Mouse (Mus musculus) embryo, embryonic 10.5 days (tissue): ENCODE data around the gene Lrrc38.

Source experiments
- DNase-seq: peaks from one replicate; pipeline ENCODE4 v3.0.0-alpha.2; 2015; ENCODE audit warnings: low spot score

Gene Lrrc38

DNA sequence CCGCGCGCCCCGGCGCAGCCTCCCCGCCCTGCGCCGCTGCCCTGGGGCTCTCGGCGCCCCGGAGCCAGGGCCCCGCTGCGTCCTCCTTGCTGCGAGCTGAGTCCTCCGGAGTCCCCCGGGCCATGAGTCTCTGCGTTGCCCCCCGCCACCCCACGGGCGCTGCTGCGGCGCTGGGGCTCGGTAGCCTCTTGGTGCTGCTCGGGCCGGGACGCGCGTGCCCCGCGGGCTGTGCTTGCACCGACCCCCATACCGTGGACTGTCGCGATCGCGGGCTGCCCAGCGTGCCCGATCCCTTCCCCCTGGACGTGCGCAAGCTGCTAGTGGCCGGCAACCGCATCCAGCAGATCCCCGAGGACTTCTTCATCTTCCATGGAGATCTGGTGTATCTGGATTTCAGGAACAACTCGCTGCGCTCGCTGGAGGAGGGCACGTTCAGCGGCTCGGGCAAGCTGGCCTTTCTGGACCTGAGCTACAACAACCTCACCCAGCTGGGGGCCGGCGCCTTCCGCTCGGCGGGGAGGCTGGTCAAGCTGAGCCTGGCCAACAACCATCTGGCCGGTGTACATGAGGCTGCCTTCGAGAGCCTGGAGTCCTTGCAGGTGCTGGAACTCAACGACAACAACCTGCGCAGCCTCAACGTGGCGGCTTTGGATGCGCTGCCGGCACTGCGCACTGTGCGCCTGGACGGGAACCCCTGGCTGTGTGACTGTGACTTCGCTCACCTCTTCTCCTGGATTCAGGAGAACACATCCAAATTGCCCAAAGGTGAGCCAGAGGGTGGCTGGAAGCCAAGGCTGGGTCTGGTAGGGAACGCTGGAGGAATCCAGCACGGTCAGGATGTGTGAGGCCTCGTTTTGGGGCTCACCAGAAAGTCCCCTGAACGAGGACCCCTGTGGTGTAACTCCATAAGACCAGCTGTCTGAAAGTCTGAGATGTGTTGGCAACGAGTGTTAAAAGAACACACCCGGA is 774 bp downstream of the Lrrc38 start:
- peak; percentile 25 for DNase-seq

DNA sequence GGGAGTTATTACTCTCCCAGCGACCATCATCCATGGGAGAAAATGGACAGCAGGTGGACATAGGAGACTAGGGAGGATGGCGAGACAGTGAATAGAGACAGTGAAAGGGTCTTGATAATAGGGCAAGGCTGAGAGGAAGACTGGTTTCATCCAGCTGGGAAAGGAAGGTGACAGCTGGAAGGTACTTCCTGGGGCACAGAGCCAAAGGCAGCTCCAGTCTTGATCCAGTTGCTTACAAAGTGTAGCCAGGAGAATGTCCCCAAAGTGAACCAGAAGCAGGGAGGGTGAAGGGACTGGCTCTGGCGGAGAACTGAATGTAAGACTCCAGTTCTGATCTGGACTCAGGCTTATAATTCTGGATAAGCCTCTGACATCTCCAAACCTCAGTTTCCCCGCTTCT is 2.7 kb downstream of the Lrrc38 start:
- DNase-seq: no peak

DNA sequence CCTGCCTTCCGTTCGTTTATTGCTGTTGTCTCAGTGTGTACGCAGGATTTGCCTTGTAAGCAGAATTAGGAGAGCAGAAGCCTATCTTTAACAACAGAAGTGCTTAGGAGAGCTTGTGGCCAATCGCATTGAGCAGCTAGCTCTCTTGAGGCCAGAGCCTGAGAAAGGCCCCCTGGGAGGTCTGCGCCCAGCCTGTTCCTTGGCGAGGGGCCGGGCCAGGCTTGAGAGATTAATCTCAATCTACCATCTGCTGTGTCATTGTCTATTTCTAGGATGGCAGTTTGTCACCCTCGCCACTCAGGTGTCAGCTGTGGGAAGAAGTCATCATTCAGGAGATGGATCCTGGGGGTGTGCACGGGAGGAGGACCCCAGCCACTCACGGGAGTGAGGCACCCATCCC is 12.0 kb downstream of the Lrrc38 start:
- no peak for DNase-seq

DNA sequence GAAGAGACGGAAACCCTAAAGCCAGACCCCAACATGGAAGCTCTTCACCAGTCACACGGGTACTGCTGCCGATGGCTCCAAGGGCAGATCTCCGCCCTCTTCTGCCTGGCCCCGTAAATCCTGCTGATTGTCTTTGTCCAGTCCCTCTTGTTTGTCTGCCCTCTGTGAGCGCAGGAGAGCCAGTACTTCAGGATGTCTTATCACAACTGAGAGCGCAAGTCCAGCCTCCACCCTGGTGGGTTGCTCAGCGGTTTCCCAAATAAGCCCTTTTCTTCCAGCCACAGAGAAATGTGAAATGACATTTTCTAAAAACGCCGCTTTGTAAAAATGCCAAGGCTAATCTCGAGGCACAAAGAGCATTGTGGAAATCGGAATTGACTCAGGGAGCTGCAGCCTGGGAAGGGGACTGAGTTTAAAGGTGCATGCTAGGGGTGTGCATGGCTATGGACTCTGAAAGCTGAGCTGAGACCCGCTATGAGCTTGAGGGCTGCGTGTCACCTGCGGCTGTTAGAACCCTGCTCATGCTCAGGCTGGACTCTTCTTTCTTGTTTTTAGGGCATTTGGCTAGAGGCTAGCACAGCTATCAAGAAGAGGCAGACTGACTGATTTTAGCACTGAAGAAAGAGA is 17.0 kb downstream of the Lrrc38 start:
- peak; percentile 18 for DNase-seq

DNA sequence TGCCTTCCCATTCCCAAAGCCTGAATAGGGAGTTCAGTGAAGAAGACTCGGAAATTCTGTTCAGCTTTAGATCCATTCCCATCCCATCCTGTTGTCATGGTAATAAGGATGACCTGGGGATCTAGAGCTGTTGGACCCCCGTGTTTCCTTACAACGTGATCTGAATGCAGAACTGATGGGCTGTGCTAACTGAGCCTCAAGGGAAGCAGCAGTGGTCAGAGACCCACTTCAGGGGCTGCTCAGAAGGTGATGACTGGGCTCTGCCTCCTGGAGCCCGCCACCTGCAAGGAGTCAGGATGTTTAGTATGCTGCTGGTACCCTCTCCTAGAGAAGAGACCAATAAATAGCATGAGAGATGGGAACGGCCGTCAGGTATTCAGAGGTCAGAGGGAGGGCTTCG is 29.9 kb downstream of the Lrrc38 start:
- DNase-seq: peak; percentile 68

DNA sequence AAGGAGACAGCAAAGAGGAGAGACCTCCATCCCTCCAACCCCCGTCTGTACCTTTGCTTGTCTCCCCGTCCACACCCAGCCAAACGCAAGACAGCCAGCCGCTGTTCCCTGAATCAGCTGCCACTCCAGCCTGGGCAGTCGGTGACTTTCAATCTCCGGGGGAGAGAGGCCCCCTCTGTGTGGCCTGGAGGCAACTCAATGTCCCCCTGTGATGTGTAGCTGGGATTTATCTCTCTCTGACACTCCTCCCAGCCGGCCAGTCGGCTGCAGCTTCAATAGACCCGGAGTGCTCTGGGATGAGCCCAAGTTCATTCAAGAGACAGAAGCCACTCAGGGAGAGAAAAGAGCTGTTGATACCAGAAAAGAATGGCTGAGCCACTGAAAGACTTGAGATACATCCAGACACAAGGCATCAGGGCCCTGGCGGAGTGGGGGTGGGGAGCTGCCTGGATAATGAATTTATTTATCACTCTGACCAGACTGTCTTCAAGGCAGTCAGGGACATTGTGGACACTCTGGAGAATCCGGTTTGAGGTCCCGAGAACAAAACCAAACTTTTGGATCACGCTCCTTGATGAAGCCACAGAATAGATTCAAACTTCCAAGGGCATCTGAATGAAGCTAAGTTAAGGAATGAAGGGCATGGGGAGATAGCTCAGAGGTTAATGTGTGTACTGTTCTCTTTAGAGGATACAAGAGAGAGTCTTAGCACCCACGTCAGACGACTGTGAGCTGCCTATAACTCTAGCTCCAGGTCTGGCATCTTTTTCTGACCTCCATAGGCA is 30.6 kb downstream of the Lrrc38 start:
- DNase-seq: peak; percentile 72

DNA sequence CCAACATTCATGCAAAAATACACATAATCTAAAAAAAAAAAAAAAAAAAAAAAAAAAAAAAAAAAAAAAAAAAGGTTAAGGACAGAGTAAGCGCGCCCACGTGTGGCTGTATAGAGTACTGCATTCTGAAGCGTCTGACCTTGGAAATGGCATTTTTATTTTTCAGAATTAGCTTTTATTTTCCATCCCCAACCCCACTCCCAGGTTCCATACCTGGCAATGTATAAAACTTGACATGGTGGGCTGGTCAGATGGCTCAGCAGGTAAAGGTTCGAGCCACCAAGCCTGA is 31.1 kb downstream of the Lrrc38 start:
- DNase-seq: peak; percentile 72

DNA sequence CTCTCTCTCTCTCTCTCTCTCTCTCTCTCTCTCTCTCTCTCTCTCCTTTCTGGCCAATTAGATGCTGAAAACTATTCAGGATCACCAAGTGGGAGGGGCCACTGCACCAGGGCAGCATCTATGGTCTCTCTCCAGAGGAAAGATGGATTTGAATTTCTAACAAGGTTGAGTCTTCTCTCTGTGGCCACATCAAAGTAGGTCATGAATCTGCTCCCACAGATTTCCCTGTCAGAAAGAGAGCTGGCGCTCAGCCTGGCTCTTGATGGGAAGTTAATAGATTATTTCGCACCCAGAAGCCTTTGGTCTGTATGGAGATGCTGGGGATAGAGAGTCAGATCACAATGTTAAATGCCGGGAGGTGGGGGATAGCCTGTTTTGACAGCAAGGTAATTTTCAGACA is 32.6 kb downstream of the Lrrc38 start:
- DNase-seq: no peak

DNA sequence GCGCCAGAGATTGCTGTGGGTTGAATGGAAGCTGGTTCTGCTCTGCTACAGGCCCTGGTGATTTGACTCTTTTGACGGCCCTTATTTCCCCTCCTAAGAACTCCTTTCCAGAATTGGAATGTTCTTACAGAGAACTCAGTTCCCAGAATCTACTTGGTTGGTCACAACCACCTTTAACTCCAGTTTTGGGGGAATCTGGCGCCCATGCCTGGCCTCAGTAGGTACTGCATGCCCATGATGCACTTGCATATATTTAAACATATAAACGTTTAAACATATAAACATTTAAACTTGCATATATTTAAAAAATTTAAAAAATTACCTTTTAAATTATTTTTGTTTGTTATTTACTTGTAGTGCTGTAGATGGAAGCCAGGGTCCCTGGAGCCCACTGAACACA is 34.1 kb downstream of the Lrrc38 start:
- DNase-seq: peak; percentile 37

DNA sequence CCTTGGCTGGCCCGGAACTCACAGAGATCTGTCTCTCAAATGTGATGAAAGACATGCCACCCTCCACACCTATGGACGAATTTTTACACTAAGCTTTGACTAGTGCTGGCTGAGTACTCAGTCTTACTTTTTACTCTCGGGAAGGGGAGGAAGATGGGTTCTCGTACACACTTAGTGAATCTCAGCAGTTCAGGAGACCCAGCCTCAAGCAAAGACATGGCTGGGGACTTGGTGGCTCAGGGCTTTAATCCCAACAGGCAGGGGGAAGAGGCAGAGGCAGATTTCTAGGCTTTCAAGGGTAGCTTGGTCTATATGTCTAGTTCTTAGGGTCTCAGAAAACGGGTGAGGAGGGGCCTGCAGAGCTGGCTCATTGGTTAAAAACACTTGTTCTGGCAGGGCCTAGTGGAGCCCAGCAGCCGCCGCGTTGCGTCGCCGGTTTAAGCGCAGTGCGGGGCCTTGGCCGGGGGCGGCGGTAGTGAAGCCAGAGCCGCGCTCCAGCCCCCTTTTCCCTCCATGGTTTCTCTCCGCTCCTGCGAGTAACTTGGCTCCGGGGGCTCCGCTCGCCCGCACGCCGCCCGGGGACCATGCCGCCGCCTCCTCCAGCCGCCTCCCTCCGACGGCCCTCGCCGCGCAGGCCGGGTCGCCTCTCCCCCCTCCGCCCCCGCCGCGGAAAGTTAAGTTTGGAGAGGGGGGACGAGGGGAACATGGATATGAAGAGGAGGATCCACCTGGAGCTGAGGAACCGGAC is 39.6 kb downstream of the Lrrc38 start:
- peak; percentile 81 for DNase-seq

DNA sequence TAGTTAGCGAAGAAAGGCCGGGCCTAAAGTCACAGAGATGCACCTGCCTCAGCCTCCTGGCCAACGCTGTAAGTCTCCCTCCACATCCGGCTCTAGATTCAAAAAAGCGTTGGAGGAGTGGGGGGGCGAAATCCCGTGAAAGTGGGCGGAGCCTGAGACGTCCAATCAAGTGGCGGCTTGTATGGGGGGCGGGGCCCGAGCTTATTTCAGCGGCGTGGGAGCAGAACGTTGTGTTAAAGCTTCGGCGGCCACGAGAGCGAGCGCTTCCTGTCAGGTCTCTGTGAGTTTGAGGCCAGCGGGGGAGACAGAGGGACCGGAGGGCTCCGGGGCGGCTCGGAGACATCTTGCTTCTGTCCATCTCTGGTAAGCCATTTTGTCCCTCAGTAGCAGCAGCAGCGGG is 44.6 kb downstream of the Lrrc38 start, which contains the start of gene Pramel1:
Gene Pramel1, plus strand, starts transcription at position 248 of the 400 bp plus-strand sequence.
- DNase-seq: no peak

DNA sequence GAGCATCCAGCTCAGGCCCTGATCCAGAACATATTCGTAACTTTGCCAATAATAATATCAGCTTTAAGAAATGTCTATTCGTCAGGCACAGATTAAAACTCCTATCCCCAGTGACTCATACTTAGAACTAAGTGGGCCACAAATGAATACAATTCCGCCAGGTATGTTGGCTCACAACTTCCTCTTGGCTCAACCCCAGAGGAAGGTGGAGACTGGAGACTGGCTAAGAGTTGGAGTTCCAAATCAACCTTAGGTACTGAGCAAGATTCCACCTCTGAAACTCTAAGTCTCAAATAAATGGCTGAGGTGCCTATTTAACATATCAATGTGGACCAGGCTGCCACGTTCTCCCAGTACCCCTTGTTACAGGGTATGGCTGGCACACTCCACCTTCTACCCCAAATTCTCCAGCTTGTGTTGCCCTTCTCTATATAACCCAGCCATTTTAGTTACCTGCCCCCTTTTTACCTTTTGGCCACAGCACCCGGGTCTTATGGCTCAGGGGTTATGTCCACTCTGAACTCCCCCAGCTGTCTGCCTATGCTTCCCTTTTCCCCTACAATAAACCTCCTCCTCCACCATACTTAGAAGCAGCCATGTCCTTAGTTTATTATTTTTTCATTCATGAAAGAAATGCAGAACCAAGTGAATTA is 62.1 kb downstream of the Lrrc38 start:
- no peak for DNase-seq

DNA sequence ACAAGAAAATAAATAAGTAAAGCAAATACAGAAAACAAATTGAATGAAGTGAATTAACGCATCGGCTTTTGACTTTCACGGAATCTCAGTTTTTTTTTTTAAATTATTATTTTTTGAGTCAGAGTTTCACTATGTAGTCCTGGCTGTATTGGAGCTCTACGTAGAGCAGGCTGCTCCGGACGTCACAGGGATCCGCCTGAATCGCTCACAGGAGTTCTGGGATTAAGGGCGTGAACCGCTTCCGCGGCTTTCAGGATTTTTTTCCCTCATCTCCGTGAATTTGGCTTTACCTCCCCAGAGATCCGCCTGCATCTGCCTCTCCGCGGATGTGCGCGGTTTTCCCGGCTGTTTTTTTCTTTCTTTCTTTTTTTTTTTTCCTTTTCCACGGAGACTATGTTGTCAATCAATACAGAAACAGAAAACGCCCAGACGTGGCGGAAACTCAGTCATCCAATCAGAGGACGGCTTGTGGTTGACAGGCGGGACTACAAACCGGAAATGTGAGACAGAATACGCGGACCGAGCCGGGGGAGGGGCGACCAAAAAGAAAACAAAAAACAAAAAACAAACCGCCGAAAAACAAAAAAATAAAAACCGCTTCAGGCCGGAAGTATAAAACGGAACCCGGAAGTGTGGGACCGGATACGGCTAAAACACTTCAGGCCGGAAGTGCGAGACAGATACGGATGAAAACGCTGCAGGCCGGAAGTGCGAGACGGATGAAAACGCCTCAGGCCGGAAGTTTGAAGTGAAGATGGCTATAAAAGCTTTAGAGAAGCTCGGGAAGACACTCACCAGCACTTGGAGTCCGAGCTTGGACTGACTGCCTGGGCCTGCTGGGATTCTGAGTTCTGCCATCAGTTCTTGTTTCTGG is 62.9 kb downstream of the Lrrc38 start, which contains the start of gene Pramef8:
Gene Pramef8, plus strand, starts transcription at position 208 of the 874 bp plus-strand sequence.
- DNase-seq: peak; percentile 94

DNA sequence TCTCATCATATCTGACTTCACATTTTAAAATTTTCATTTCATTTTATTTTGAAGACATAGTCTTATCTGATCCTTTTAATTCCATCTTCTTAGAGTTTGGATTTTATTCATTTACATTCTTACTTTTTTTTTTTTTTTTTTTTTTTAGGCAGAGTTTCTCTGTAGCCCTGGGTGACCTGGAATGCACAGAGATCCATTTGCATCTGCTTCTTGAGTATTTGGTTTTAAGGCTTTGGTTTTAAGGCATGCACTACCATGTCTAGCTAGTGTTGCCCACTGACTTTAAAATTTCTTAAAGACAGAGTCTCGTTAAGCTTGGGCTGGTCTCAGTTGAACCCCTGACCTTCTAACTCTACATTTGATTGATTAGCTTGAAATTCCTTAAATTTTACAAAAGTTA is 64.1 kb downstream of the Lrrc38 start:
- DNase-seq: no peak

DNA sequence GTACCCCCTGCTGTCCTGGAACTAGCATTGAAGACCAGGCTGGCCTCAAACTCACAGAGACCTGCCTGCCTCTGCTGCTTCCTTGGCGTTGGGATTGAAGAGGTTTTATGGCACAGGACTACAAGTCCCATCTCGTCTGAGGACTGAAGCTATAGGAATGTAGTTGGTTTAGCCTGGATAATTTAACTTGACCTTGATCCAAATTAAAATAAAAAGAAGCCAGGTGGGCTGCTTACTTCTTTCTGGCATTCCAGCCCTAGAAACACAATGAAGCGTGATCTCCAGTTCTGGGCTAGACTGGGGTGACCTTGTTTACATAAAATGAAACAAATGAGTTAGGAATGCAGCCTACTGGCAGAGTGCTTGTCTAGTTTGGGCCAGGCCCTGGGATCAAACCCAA is 64.6 kb downstream of the Lrrc38 start:
- no peak for DNase-seq
